Mouse (Mus musculus): ENCODE measurements around the gene Map3k11.

GRCm38 (mm10) chr19:5746907-5747363 lies 58.4 kb downstream of the Map3k11 start:
- TF ChIP-seq CTCF (IDR thresholded peaks at IDR 0.05), result no peak
- TF ChIP-seq EP300 (IDR thresholded peaks at IDR 0.05), result no peak

Measured in lung, postnatal 0 days (tissue).